Comparison of ENCODE assay signal across 21 mouse cellular contexts in the genomic region with DNA sequence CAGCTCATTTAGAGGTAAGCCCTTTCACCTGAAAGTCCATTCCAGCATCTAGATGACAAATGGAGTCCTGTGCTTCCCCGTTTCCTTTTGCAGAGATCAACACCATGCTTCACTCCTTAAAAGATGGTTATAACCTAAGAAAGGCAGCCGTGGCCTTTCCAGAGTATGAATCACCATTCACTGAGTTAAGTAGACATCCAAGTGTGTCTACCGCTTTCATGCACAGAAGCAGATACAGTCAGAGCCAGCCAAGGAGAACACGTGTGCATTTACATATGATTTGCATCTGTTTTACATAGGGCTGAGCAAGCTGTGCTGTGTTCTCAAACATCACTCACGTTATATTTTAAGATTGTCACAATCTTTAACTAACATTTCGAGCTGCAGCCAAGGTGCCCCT.
DNase-seq lines count a peak whose midpoint lies in the region; ATAC-seq and TF ChIP-seq lines count a peak whose summit lies in the region.
"Had no signal": no experiment of that assay in that cellular context is flagged by ENCODE, and none has a peak within 500 bp of the region (broad histone marks: within the 10 kb centered on the region; RNA-seq: fewer than 3 reads in every experiment).

No protein-coding gene starts in this region.

- H3K9me3 ChIP-seq in forebrain, embryonic 14.5 days (replicated peaks; ENCODE audit: control insufficient read depth, low read length) = no peaks in the 10 kb centered on the region
- H3K9me3 ChIP-seq in forebrain, embryonic 12.5 days = no peaks in the 10 kb centered on the region
- no peaks in the 10 kb centered on the region for H3K9me3 ChIP-seq in stomach, postnatal 0 days (ENCODE audit: control insufficient read depth, low read length)
- H3K9me3 ChIP-seq: limb, embryonic 10.5 days; neural tube, embryonic 12.5 days had no signal

- H3K27ac ChIP-seq in forebrain, embryonic 14.5 days (ENCODE audit: low read depth, low read length) = no peak overlapping the region
- H3K27ac ChIP-seq in forebrain, embryonic 12.5 days = no peak overlapping the region
- no peak overlapping the region for H3K27ac ChIP-seq in stomach, postnatal 0 days (replicated peaks)
- H3K27ac ChIP-seq: limb, embryonic 10.5 days; liver, embryonic 14.5 days; neural tube, embryonic 12.5 days had no signal

- H3K36me3 ChIP-seq in forebrain, embryonic 14.5 days (ENCODE audit: control insufficient read depth, insufficient read depth, low read length) = no peaks in the 10 kb centered on the region
- no peaks in the 10 kb centered on the region for H3K36me3 ChIP-seq in forebrain, embryonic 12.5 days (replicated peaks)
- H3K36me3 ChIP-seq in stomach, postnatal 0 days (ENCODE audit: control insufficient read depth, insufficient read depth, low read length) = no peaks in the 10 kb centered on the region
- H3K36me3 ChIP-seq: limb, embryonic 10.5 days; neural tube, embryonic 12.5 days had no signal

- TF ChIP-seq EP300 in stomach, postnatal 0 days (optimal IDR thresholded peaks at IDR 0.05) = no peak

- H3K4me2 ChIP-seq in forebrain, embryonic 14.5 days (ENCODE audit: low read length) = no peak overlapping the region
- no peak overlapping the region for H3K4me2 ChIP-seq in forebrain, embryonic 12.5 days
- H3K4me2 ChIP-seq in stomach, postnatal 0 days (replicated peaks; ENCODE audit: low read depth) = no peak overlapping the region
- H3K4me2 ChIP-seq: heart, embryonic 11.5 days; neural tube, embryonic 12.5 days had no signal

- WGBS in forebrain, embryonic 14.5 days = 50% methylated on average over 6 of the region's 6 CpGs
- WGBS in forebrain, embryonic 12.5 days = 81% methylated on average over 6 of the region's 6 CpGs
- 75% methylated on average over 6 of the region's 6 CpGs for WGBS in stomach, postnatal 0 days

- ATAC-seq in forebrain, embryonic 14.5 days = peak; percentile 85
- ATAC-seq in forebrain, embryonic 12.5 days (ENCODE audit: low FRiP score) = no peak
- ATAC-seq in stomach, postnatal 0 days (ENCODE audit: low FRiP score, low TSS enrichment) = no peak
- ATAC-seq: hindbrain, embryonic 16.5 days; lung, postnatal 0 days had no signal

- no peak overlapping the region for H3K4me3 ChIP-seq in forebrain, embryonic 14.5 days (ENCODE audit: low read depth, low read length)
- no peak overlapping the region for H3K4me3 ChIP-seq in forebrain, embryonic 12.5 days (replicated peaks)
- H3K4me3 ChIP-seq in stomach, postnatal 0 days (ENCODE audit: low read depth, low read length) = no peak overlapping the region
- H3K4me3 ChIP-seq: limb, embryonic 10.5 days; neural tube, embryonic 12.5 days had no signal

- H3K9ac ChIP-seq in forebrain, embryonic 14.5 days (ENCODE audit: low read length) = no peak overlapping the region
- no peak overlapping the region for H3K9ac ChIP-seq in forebrain, embryonic 12.5 days
- H3K9ac ChIP-seq in stomach, postnatal 0 days (ENCODE audit: low read length) = no peak overlapping the region
- H3K9ac ChIP-seq: liver, embryonic 14.5 days; neural tube, embryonic 12.5 days had no signal

- TF ChIP-seq CTCF in stomach, postnatal 0 days (IDR thresholded peaks at IDR 0.05; ENCODE audit: low read depth) = no peak

- DNase-seq in forebrain, embryonic 14.5 days (ENCODE audit: low spot score) = peak; percentile 73
- DNase-seq in brain, adult 2 months (ENCODE audit: low read depth, low spot score) = peak; percentile 89
- DNase-seq in frontal cortex, postnatal 14 days (ENCODE audit: low spot score in 2 of 2) = peak; percentile 30 to 36
- DNase-seq in right cerebral cortex, adult 2 months (ENCODE audit: low spot score in 2 of 2) = peak; percentile 44 to 61
- DNase-seq in urinary bladder, postnatal 14 days (ENCODE audit: low spot score) = no peak
- no peak for DNase-seq in stomach, postnatal 0 days (ENCODE audit: low spot score)
- DNase-seq in cerebellum, adult 8-10 months = no peak
- DNase-seq: adrenal gland, postnatal 10 days; cerebellum, postnatal 25 days; gastrocnemius, postnatal 25 days; kidney, adult 18-20 months; kidney, postnatal 14 days; thymus, adult 2 months had no signal

- H3K27me3 ChIP-seq in forebrain, embryonic 14.5 days (replicated peaks; ENCODE audit: control insufficient read depth, insufficient read depth, low read length) = peaks cover 6% of the 10 kb centered on the region; the same call in 1 of the 2 replicates
- peaks cover 19% of the 10 kb centered on the region for H3K27me3 ChIP-seq in forebrain, embryonic 12.5 days
- H3K27me3 ChIP-seq in stomach, postnatal 0 days (ENCODE audit: control insufficient read depth, insufficient read depth, low read length) = no peaks in the 10 kb centered on the region
- H3K27me3 ChIP-seq: CH12.LX; neural tube, embryonic 12.5 days had no signal

- H3K4me1 ChIP-seq in forebrain, embryonic 14.5 days (ENCODE audit: control insufficient read depth, insufficient read depth, low read length) = 0 out of 2 replicates have a peak, but pooled peaks cover 3% of the 10 kb centered on the region
- H3K4me1 ChIP-seq in forebrain, embryonic 12.5 days = no peaks in the 10 kb centered on the region
- H3K4me1 ChIP-seq in stomach, postnatal 0 days (replicated peaks; ENCODE audit: control insufficient read depth, insufficient read depth) = no peaks in the 10 kb centered on the region
- H3K4me1 ChIP-seq: limb, embryonic 10.5 days; neural tube, embryonic 12.5 days had no signal

Comparison
In these comparisons a context has a peak if more than half of its experiments do, and no peak if none do; other contexts are left out.
1. DNase-seq: peak in forebrain, embryonic 14.5 days (single experiment), brain, adult 2 months (single experiment), frontal cortex, postnatal 14 days (2 of 2) and right cerebral cortex, adult 2 months (2 of 2); none in urinary bladder, postnatal 14 days (single experiment), stomach, postnatal 0 days (single experiment) and cerebellum, adult 8-10 months (single experiment).